Mouse (Mus musculus): ENCODE data around the gene Adamts17.

- TF ChIP-seq CTCF (conservative IDR thresholded peaks at IDR 0.05; ENCODE audit: low read length) (no peak), POU5F1 (IDR thresholded peaks at IDR 0.05; ENCODE audit: borderline replicate concordance, low read length) (no peak)
These were observed 113.4 kb downstream of the Adamts17 start for GRCm38 (mm10) chr7:66952921-66953320.

Data from E14TG2a.4 (cell line).